Mouse (Mus musculus) kidney, postnatal 14 days (tissue): ENCODE measurements around the gene Ces4a.
"Not testable (repeated sequence)": the region's sequence is repeated elsewhere in the genome, so short reads cannot be mapped to it uniquely, and the experiment has no call there.

Experiments
- DNase-seq: peaks from one replicate; pipeline ENCODE4 v3.0.0; 2022; ENCODE audit warnings: mixed read lengths

Ces4a gene

DNA sequence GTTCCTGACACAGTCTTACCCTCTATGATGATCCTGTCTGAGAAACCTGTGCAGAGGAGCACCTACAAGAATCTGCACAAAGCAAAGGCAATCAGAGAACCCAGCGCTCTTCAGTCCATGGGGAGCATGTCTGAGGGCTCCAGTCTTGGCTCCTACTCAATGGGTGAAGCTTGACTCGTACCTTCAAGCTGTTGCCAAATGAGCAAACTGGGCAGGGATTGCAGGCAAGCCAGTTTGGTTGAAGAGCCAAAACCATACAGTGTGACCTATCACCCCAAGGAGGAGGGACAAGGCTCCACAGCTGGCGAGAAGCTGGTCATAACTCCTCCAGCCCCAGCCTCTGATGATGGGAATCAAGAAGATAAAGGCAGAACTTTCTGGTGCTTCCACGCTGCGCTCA is at the start of gene Ces4a:
Ces4a (plus strand) TSS at position 292 of the 400 bp plus-strand sequence.
- no peak for DNase-seq

- DNase-seq, result no peak
Measured at GRCm38 (mm10) chr8:105083449-105084050, 48.0 kb upstream of the Ces4a start, which contains the start of gene Ces3b. Gene Ces3b (plus strand): TSS chr8:105083753.

DNA sequence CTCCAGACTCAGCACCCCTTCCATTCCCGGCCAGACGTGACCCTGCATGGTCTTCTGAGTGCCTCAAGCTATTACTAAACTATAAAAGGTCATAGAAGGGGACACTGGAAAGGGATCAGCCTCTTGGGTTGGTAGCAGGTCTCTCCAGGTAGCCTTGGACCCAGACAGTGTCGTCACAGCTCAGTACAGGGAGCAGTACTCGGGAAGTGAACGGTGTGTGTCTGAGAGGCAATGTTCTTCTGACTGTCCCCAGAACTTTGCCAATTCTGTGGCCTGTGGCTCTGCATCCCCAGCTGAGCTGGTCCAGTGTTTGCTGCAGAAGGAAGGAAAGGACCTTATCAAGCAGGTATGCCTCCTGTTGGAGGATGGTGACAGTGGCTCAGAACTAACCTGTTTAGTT is 43.4 kb upstream of the Ces4a start:
- DNase-seq, result not testable (repeated sequence)

- no peak for DNase-seq
Measured at GRCm38 (mm10) chr8:105088581-105088980, 43.0 kb upstream of the Ces4a start.

DNA sequence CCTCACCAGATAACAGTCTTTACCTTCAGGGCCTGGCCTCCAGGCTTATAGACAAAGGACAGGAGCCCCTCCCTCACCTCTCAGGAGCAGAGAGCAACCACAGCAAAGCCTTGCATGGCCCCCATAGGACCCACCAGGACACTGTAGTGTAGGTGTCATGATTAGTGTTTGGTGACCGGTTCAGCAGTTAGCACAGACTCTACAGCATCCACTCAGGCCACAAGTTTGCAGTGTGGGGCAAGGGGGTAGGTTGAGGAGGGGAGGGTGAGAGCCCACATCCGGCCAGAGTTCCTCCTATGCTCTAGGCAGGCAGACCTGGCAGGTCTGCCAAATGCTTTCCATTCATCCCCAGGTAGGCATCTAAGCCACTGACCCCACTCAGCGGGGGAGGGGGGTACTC is 37.6 kb upstream of the Ces4a start:
- no peak for DNase-seq

GRCm38 (mm10) chr8:105102101-105102785 is 29.4 kb upstream of the Ces4a start:
- not testable (repeated sequence) for DNase-seq

DNA sequence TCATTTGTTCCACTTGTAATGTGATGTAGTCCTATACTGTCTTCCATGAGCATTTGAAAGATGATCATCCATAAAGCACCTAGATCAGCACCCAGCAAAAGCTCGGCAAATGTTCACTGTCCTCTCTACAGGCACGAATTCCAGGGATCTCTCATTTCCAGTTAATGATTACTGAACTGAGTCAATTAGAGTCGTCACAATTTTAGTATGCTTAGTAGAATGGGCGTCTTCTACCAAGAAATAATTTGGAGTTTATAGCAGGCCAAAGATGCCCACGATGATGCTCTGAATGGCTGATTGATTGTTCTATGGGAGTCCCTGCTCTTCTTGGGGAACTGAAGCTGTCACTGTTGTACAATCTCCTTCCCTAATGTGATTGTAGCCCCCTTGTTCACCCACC is 27.9 kb upstream of the Ces4a start:
- not testable (repeated sequence) for DNase-seq

- no peak for DNase-seq
Measured at GRCm38 (mm10) chr8:105104220-105104619, 27.4 kb upstream of the Ces4a start.

GRCm38 (mm10) chr8:105129864-105130263 is 1.7 kb upstream of the Ces4a start:
- no peak for DNase-seq

DNA sequence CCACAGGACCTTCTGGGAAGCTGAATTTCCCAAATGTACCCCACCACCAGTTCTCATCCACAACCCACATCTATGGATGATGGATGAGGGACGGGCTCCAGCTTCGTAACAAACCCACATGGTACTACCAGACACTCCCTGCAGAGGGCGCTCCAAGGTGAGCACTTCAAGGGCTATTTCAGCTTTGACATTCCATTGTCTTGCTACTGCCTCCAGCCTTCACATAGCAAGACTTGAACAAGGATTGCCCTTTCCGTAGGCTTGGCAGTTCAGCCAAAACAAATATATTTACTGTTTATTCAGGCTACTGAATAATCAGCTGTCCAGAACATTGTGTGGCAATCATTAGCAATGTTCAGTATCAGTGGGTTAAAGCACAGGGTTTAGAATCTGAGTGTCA is 6.8 kb downstream of the Ces4a start:
- DNase-seq, result peak; percentile 81

DNA sequence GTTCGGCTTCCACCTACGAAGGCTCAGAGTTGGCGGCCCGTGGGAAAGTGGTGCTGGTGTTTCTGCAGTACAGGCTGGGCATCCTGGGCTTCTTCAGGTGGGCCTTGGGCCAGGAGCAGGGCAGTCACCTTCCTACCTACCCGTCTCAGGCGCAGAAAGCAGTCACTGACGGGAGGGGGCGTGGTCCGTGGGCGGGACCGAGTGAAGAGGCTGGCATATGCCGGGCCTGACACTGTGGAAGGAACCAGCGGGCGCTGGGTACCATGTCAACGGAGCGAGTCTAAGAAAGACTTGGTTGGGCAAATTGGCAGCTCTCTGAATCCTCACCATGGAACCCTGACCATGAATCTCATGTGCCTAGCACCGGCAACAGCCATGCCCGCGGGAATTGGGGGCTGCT is 10.8 kb downstream of the Ces4a start:
- DNase-seq, result no peak

GRCm38 (mm10) chr8:105151654-105152053 is 20.1 kb downstream of the Ces4a start:
- DNase-seq, result no peak

- DNase-seq, result peak; percentile 92
Measured at GRCm38 (mm10) chr8:105152623-105153398, 21.2 kb downstream of the Ces4a start.

DNA sequence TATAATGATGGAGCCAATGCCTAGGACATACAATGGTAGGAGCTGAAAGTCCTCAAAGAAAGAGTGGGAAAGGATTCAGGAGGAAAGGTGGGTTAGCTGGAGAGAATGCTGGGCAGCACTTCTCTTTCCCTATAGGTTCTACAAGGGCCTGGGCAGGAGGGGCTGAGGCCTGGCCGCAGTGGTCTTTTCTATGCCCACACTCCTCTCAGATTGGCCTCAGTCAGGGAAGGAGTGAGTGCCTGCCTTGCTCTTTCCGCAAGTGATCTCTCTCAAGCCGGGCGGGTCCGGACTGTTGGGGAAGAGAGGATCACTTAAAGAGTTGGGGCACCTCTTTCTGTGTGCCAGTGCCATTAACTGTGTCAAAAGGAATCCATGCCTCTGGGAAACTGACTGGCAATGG is 22.7 kb downstream of the Ces4a start:
- DNase-seq, result no peak

DNA sequence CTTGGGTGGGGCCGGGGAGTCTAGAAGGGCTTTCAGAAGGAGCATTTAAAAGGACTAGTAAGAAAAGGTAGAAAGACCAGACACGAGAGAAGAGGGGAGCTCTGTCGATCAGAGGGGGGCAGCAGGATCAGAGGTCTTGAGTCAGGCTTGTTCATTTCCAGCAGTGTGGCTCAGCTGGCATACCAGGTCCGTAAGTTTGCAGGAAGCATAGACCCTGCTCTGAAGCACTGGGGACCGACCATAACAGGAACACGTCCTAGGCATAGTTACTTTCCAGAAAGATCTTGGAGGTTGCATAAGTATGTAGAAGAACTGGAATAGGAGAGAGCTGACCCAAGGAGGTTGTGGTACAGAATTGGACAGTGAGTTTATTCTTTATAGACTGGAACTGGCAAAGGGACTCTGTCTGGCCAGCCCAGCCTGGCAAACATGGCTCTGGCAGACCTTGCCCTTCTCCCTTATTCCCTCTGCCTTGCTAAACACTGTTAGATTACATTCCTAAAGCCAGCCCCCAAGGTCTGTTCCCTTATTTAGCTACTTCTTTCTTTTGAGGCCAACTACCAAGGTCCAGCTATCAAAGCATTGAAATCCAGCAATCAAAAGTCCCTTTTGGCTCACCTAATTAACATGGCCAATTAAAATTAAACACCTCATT is 23.6 kb downstream of the Ces4a start:
- DNase-seq, result no peak

GRCm38 (mm10) chr8:105157555-105157954 is 26.0 kb downstream of the Ces4a start:
- peak; percentile 32 for DNase-seq

DNA sequence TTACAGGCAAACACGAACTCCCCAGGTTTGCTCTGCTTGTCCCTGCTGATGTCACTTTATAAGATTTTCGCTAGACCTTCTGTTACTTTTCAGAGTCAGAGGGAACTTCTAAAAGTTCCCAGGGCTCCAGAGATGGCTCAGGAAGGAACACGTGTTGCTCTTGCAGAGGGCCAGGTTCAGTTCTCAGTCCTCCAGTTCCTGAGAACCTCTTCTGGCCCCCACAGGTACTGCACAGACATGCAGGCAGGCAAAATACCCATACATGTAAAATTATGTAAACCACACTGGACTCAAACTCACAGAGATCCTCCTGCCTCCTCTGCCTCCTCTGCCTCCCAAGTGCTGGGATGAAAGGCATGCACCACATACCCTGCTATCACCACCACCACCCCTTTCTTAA is 26.5 kb downstream of the Ces4a start:
- DNase-seq, result no peak

GRCm38 (mm10) chr8:105161121-105161652 is 29.6 kb downstream of the Ces4a start:
- no peak for DNase-seq

- DNase-seq, result no peak
Measured at GRCm38 (mm10) chr8:105164272-105164902, 32.8 kb downstream of the Ces4a start.

GRCm38 (mm10) chr8:105165191-105165590 is 33.6 kb downstream of the Ces4a start:
- no peak for DNase-seq

GRCm38 (mm10) chr8:105167116-105167515 is 35.5 kb downstream of the Ces4a start:
- no peak for DNase-seq

DNA sequence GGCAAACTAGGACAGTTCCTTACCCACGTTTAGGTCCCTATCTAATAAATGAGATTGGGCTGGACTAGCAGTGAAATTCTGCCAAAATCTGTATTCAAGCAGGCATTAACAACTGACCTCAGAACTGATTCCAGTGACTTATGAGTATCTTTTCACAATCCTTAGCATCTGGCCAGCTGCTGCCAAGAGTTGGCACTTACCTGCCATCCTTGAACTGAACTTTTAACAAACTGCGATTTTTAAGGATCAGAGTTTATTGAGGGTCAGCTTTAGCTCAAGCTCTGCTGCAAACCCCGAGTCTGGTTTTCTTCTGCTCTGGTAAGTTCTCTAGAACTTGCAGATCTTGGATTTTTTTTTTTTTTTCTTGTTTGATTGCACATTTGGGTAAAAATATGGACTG is 38.0 kb downstream of the Ces4a start:
- DNase-seq, result no peak

- DNase-seq, result no peak
Measured at GRCm38 (mm10) chr8:105170041-105170380, 38.4 kb downstream of the Ces4a start.
